Mouse (Mus musculus) adrenal gland, adult 2 months (tissue): Measurements from ENCODE around the gene Cldnd2. TPM values are rescaled to one million over a fixed set of nuclear protein-coding genes. Genes with fewer than 3 reads are reported as not detected.

ENCODE experiments used
- microRNA-seq, 2 experiments: library from miRNA; unstranded; fragments of <30 nt; microRNA quantifications; one replicate each; pipeline ENCODE4 v1.2.0; 2021
- polyA plus RNA-seq: library from polyadenylated mRNA; depleted of rRNA; stranded (reverse); fragments of >200 nt; gene quantifications from 2 replicates; pipeline ENCODE4 v1.2.3, GENCODE M21; 2012; rRNA removed
- total RNA-seq, 2 experiments: library from RNA; stranded (reverse); gene quantifications; 2 replicates each; pipeline ENCODE4 v1.2.3; 2021

The Cldnd2 gene
- total and polyA plus RNA-seq, 3 experiments: not detected

Small RNA genes lying within 50 kb of the gene (microRNA-seq; reads per million reads assigned to microRNA genes)
- 3.3 to 3.7 reads per million in 2 experiments for gene Mir7051

Other genes starting within 250 kb of the Cldnd2 start
- 10 to 100 TPM; 19.1 to 20.6 TPM for gene Zfp715, start 127.5 kb upstream of the Cldnd2 start, total RNA-seq
- 1.4 and 1.8 TPM in 2 replicates for gene Zfp715, start 127.5 kb upstream of the Cldnd2 start, polyA plus RNA-seq
- not detected for gene Siglecf, start 89.4 kb upstream of the Cldnd2 start, total RNA-seq
- 0.04 and 0.18 TPM in 2 replicates for gene Siglecf, start 89.4 kb upstream of the Cldnd2 start, polyA plus RNA-seq
- under 1 TPM in 1 of 2 experiments, not detected in 1; 0.17 TPM for gene Siglecg, start 32.6 kb upstream of the Cldnd2 start, total RNA-seq
- gene Siglecg, start 32.6 kb upstream of the Cldnd2 start, polyA plus RNA-seq: 0.58 and 1.0 TPM in 2 replicates
- gene Lim2, start 13.1 kb upstream of the Cldnd2 start, total RNA-seq: not detected
- not detected in 2 replicates for gene Lim2, start 13.1 kb upstream of the Cldnd2 start, polyA plus RNA-seq
- 1 to 10 TPM in 1 of 2 experiments, under 1 TPM in 1; 0.61 to 1.2 TPM for gene Nkg7, start 3.7 kb upstream of the Cldnd2 start, total RNA-seq
- 2.1 and 2.6 TPM in 2 replicates for gene Nkg7, start 3.7 kb upstream of the Cldnd2 start, polyA plus RNA-seq
- gene Etfb, start 3.3 kb downstream of the Cldnd2 start, total RNA-seq: 100 to 1,000 TPM; 367 to 728 TPM
- gene Etfb, start 3.3 kb downstream of the Cldnd2 start, polyA plus RNA-seq: 33.7 and 44.2 TPM in 2 replicates
- gene Gm45233, start 3.3 kb downstream of the Cldnd2 start, total RNA-seq: 1 to 10 TPM in 1 of 2 experiments, under 1 TPM in 1; 0.58 to 1.5 TPM
- gene Gm45233, start 3.3 kb downstream of the Cldnd2 start, polyA plus RNA-seq: 1.7 and 4.6 TPM in 2 replicates
- 1 to 10 TPM; 2.2 to 2.8 TPM for gene Vsig10l, start 22.4 kb downstream of the Cldnd2 start, total RNA-seq
- gene Vsig10l, start 22.4 kb downstream of the Cldnd2 start, polyA plus RNA-seq: 7.9 and 10.9 TPM in 2 replicates
- gene Iglon5, start 49.3 kb downstream of the Cldnd2 start, total RNA-seq: 1 to 10 TPM; 2.2 to 3.3 TPM
- gene Iglon5, start 49.3 kb downstream of the Cldnd2 start, polyA plus RNA-seq: 3.3 and 4.4 TPM in 2 replicates
- not detected for gene 4931406B18Rik, start 65.2 kb downstream of the Cldnd2 start, total RNA-seq
- gene 4931406B18Rik, start 65.2 kb downstream of the Cldnd2 start, polyA plus RNA-seq: not detected in 2 replicates
- gene Cd33, start 103.6 kb downstream of the Cldnd2 start, total RNA-seq: 1 to 10 TPM; 3.1 to 4.5 TPM
- gene Cd33, start 103.6 kb downstream of the Cldnd2 start, polyA plus RNA-seq: 3.8 and 6.1 TPM in 2 replicates
- gene Zfp658, start 121.5 kb downstream of the Cldnd2 start, total RNA-seq: 1 to 10 TPM; 2.0 to 3.1 TPM
- gene Zfp658, start 121.5 kb downstream of the Cldnd2 start, polyA plus RNA-seq: 0.52 and 0.71 TPM in 2 replicates
- gene Zfp719, start 138.8 kb downstream of the Cldnd2 start, total RNA-seq: 10 to 100 TPM; 12.8 to 18.1 TPM
- 0.27 and 0.47 TPM in 2 replicates for gene Zfp719, start 138.8 kb downstream of the Cldnd2 start, polyA plus RNA-seq
- not detected for gene Zfp819, start 166.4 kb downstream of the Cldnd2 start, total RNA-seq
- gene Zfp819, start 166.4 kb downstream of the Cldnd2 start, polyA plus RNA-seq: not detected in 2 replicates
- not detected for gene Ceacam18, start 193.9 kb downstream of the Cldnd2 start, total RNA-seq
- gene Ceacam18, start 193.9 kb downstream of the Cldnd2 start, polyA plus RNA-seq: not detected in 2 replicates
- 1 to 10 TPM; 3.5 to 5.0 TPM for gene Siglece, start 219.4 kb downstream of the Cldnd2 start, total RNA-seq
- gene Siglece, start 219.4 kb downstream of the Cldnd2 start, polyA plus RNA-seq: 3.6 and 5.3 TPM in 2 replicates
- gene Ctu1, start 231.2 kb downstream of the Cldnd2 start, total RNA-seq: 10 to 100 TPM in 1 of 2 experiments, 1 to 10 TPM in 1; 9.9 to 10.4 TPM
- 20.1 and 21.3 TPM in 2 replicates for gene Ctu1, start 231.2 kb downstream of the Cldnd2 start, polyA plus RNA-seq
- gene Klk14, start 249.6 kb downstream of the Cldnd2 start, total RNA-seq: not detected
- not detected in 2 replicates for gene Klk14, start 249.6 kb downstream of the Cldnd2 start, polyA plus RNA-seq